Mouse (Mus musculus): Measurements from ENCODE around the gene Smurf2. TPM values are rescaled to one million over a fixed set of nuclear protein-coding genes. Genes with fewer than 3 reads are reported as not detected.

Gene Smurf2
- polyA plus RNA-seq, 1 experiment from 2014 or later = 23.5 TPM

DNA sequence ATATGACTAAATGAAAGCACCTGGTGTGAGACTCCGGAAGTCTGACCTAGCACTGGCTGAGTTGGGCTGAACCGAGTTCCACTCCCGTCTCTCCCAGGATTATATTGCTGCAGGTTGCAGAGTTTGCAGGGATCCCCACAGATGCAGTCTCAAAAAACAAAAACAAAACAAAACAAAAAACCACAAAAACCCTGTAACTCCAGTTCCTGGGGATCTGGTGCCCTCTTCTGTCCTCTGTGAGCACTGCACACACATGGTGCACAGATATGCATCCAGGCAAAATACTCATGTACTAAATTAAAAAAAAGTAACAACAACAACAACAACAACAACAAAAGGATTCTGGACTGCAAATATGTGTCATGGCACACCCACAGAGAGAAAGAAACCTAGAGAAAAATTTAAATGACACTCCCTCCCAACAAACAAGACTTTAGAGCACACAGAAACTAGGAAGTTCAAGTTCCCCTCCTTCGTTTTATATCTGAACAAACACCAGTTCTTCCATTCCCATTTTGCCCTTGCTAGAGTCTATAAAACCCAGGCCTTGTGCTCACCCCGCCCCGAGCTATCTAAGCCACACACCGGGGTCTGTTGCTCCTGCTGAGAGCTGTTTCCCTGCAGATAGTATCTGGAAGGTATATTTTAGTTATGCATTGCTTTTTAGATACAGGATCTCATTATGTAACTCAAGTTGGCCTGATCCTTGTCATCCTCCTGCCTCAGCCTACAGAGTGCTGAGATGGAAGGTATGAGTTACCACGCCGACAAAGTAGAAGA is 150.1 kb downstream of the Smurf2 start:
- no peaks in the 10 kb centered on the region for H3K27me3 ChIP-seq (ENCODE audit: control insufficient read depth, insufficient read depth, low read length)
- no peaks in the 10 kb centered on the region for H3K4me1 ChIP-seq (ENCODE audit: control insufficient read depth, insufficient read depth, low read length)
- no peak overlapping the region for H3K27ac ChIP-seq (ENCODE audit: low read length)
- H3K4me3 ChIP-seq (ENCODE audit: low read depth, low read length) = no peak overlapping the region
- H3K4me2 ChIP-seq (replicated peaks; ENCODE audit: low read depth, low read length) = no peak overlapping the region
- no peak for ATAC-seq (ENCODE audit: insufficient number of reproducible peaks, insufficient read depth, low FRiP score, low read depth)
- H3K9me3 ChIP-seq (ENCODE audit: control insufficient read depth, low read depth, low read length) = 0 out of 2 replicates have a peak, but pooled peaks cover 3% of the 10 kb centered on the region
- 96% methylated on average over 9 of the region's 9 CpGs for WGBS
- no peak overlapping the region for H3K9ac ChIP-seq (replicated peaks; ENCODE audit: low read depth, low read length)
- peaks cover 68% of the 10 kb centered on the region for H3K36me3 ChIP-seq (ENCODE audit: control insufficient read depth, insufficient read depth, low read length)

Small RNA genes within 50 kb of the gene (microRNA-seq; reads per million reads assigned to microRNA genes)
- gene Gm25994 (not detected), gene Gm27322 (not detected), gene Mir3064 (8.1 reads per million, percentile 17 among the genes with 10 or more reads in this experiment)

Other genes starting within 250 kb of the Smurf2 start
- 41.9 and 45.2 TPM in 2 replicates for gene Pecam1, start 170.1 kb downstream of the Smurf2 start, polyA plus RNA-seq (2014; fragmentation: Nextera tagmentation; extraction: Ambion mirVana)
- gene Milr1, start 169.5 kb downstream of the Smurf2 start, polyA plus RNA-seq (2014; fragmentation: Nextera tagmentation; extraction: Ambion mirVana) = 1.9 and 2.8 TPM in 2 replicates
- gene Polg2, start 141.2 kb downstream of the Smurf2 start, polyA plus RNA-seq (2014; fragmentation: Nextera tagmentation; extraction: Ambion mirVana) = 10.1 and 11.8 TPM in 2 replicates
- 396 and 414 TPM in 2 replicates for gene Ddx5, start 131.5 kb downstream of the Smurf2 start, polyA plus RNA-seq (2014; fragmentation: Nextera tagmentation; extraction: Ambion mirVana)
- 22.0 and 22.7 TPM in 2 replicates for gene Cep95, start 131.5 kb downstream of the Smurf2 start, polyA plus RNA-seq (2014; fragmentation: Nextera tagmentation; extraction: Ambion mirVana)
- 369 and 383 TPM in 2 replicates for gene Kpna2, start 78.8 kb upstream of the Smurf2 start, polyA plus RNA-seq (2014; fragmentation: Nextera tagmentation; extraction: Ambion mirVana)
- 2.5 and 2.6 TPM in 2 replicates for gene 1810010H24Rik, start 105.0 kb upstream of the Smurf2 start, polyA plus RNA-seq (2014; fragmentation: Nextera tagmentation; extraction: Ambion mirVana)
- gene Bptf, start 211.4 kb upstream of the Smurf2 start, polyA plus RNA-seq (2014; fragmentation: Nextera tagmentation; extraction: Ambion mirVana) = 43.9 and 57.0 TPM in 2 replicates

Data from stomach, embryonic 14.5 days (tissue).